Mouse (Mus musculus) adrenal gland, postnatal 4 days (tissue): ENCODE measurements around the gene Abcg5. TPM values are rescaled to one million over a fixed set of nuclear protein-coding genes. Genes with fewer than 3 reads are reported as not detected.

Experiments used
- DNase-seq, 2 experiments: peaks; one replicate each; pipeline ENCODE4 v3.0.0; 2021 to 2022; ENCODE audit warnings: low spot score in 2 of 2, mixed read lengths in 2 of 2
- long read RNA-seq, 2 experiments: library from polyadenylated mRNA; stranded (forward); transcript quantifications; one replicate each; pipeline ENCODE4 v2.0.0; 2021
- total RNA-seq, 2 experiments: library from RNA; stranded (reverse); gene quantifications; 2 replicates each; pipeline ENCODE4 v1.2.3; 2021

Abcg5 gene
- total RNA-seq = 1 to 10 TPM in 1 of 2 experiments, under 1 TPM in 1; 0.64 to 4.5 TPM
- long read RNA-seq, experiment 1, transcript Abcg5-201 (13 exons, 2,351 nt) = major isoform, 5 of 6 reads
- long read RNA-seq, experiment 1, partial matches to known transcripts = 1 of 6 reads
- long read RNA-seq, experiment 1, other reads (novel, unspliced or antisense) = 0 of 6 reads
- long read RNA-seq, experiment 2 = 0 reads

DNA sequence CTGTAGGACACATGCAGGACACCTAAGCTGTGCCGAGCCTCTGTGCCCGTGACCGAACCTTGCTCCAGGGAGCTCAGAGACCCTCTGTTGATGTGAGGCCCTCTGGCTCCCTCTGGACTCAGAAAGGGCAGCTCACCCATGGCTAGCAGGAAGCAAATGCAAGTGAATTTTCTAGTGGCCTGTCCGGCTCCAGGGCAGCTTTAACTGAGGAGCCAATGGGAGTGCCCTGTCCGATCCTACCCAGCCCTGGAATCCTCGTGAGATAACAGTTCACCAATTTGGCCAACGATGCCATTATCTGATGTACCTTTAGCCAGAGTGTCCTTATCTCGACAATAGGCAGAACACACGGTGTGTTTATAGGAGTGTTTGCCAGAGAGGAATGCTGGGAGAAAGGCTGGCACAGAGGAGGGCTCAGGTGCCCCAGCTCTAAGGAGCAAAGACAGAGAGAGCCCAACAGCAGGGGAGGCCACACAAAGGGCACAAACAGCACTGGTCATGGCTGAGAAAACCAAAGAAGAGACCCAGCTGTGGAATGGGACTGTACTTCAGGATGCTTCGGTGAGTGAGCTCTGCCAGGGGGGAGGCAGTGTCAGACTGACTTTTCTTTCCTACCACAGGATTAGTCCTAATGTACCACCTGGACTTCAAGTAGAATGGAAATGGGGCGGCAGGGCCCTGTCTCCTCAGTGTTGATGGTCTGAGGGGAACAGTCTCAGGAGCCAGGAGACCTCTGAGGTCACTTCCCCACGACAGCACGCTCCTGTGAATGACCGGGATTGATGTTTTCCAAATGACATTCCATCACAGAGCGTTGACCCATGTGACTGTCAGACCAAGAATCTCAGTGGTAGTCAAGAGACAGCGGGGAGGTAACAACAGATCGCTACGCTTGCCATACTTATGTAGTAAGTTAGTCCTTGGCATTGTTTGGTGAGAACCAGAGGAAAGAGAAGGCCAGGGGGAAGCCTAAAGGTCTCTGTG, at the start of gene Abcg5:
TSS of gene Abcg5 (minus strand) at position 278 of the 984 bp plus-strand sequence.
- no peak for DNase-seq

DNA sequence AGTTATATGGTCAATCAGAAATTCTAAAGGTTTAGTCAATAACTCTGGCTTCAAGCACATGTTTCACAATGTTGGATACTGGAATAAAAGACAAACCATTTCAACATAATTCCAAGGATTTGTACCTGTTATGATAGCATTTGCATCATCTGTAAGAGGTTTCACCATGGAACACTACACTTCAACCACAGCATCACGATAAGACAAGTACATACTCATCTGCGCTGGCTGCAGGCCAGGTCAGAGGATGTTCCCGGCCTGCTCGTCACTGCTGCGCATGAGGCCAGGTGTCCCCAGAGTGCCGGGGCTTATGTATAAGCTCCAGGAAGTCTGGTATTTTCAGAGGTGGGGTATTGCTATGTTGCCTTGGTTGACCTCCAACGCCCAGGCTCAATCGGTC, 49.8 kb upstream of the Abcg5 start:
- no peak for DNase-seq

DNA sequence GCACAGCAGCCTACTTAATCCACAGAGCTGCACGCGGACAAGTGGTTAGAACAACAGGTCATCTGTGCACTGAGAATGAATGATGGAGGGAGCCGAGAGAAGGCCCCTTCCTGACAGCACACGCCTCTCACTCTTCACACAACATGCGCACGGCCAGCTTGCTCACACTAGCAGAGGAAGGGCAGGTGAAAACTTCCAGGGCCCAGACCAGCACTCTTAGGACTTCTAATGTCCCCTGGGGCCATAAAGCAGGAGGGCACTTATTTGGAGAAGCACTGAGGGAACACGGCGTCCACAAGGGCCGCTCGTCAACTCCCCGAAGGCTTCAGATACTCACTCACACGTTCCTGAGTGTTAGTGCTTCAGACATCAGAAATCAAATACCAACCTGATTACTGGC, 48.5 kb upstream of the Abcg5 start:
- DNase-seq = no peak

DNA sequence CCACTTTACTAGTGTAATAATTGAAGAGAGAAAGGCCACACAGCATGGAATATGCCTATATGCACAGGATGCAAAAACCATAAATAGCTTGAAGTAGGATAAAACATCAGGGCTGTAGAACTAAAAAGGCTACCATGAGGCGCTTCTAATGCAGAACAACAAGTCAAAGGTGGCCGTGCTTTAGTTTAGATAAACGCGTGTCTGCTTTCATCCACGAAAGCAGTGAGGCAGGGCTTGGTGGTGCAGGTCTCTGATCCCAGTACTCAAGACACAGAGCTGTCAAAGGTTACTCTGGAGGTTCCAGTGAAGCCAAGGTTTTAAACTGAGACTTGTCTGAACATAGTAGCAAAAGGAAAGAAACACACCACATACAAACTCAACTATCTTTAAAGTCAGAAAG, 46.3 kb upstream of the Abcg5 start:
- no peak for DNase-seq

DNA sequence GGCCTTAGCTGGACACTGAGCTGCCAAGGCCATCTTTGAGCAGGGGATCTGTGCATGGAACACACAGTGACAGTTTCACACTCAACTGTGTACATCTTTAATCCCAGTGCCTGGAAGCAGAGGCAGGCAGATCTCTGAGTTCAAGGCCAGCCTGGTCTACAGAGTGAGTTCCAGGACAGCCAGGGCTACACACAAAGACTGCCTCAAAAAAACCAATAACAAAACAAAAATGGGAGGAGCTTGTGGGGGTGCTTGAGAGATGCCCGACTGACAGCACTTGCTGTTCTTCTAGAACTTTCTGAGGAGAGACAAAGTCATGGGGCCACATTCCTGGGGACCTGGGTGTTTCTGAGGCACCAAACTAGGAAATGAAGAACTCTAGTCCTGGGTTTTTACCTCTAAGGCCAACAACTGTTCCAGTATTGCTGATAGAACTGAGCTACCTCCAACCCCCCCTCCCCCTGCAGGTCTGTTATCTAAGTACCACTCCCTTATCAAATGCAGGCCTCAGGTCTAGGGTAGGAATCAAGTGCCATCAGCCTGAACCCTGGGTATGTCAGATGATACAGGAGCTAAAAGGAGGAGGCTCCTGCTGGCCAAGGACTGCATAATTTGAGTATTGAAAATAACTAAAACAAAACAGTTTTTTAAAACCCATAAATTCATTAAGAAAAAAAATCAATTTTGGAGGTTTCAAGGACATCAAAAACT, 45.5 kb upstream of the Abcg5 start:
- no peak for DNase-seq

DNA sequence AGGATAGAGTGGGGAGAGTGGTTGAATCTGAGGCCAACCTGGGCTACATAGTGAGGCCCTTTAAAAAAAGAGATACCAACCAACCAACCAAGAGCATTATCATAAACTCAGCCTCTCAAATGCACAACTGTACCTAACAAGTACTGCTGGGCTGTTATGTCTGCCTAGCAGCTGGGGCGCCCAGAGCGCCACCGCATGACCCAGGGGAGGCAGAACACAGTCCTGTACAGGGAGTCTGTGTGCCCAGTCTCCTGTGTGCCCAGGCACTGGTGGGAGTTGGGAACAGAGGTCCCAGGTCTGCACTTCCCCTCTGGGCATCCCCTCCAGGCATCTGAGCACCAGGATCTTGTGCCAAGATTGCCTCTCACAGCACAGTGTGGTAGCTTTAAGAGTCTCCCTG, 42.4 kb upstream of the Abcg5 start:
- no peak for DNase-seq

DNA sequence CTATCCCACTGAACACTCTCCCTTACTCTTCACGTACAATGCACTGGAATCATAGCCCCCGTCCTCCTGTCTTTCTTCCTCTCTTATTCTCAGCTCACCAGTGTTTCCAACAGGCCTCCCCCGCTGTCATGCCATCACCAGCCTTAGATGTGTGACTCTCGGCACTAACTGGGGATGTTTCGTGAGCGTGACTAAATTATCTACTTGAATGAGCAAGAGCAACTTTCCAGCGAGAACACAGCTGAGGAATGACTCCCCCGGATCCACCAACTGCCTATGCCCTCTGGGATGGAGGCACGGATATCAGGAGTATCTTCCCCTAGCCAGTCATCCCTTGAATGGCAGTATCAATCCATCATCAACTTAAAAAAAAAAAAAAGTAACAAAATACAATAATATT, 41.2 kb upstream of the Abcg5 start:
- DNase-seq = no peak

DNA sequence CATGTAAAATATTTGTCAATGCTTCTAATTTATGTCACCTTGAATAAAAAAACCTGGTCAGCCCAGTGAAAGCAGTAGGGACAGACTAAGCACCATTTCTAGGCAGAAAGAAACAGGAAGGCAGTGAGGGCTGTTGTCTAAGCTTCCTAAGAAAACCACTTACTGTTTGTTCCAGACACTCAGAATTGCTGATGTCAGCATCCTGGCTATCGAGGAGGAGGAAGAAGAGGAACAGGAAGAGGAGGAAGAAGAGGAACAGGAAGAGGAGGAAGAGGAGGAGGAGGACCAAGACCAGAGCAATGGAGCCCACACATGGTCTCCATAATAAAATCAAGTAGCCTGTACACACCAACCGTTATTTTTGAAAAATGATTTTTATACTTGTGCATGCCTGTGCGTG, 36.3 kb upstream of the Abcg5 start:
- DNase-seq = no peak

DNA sequence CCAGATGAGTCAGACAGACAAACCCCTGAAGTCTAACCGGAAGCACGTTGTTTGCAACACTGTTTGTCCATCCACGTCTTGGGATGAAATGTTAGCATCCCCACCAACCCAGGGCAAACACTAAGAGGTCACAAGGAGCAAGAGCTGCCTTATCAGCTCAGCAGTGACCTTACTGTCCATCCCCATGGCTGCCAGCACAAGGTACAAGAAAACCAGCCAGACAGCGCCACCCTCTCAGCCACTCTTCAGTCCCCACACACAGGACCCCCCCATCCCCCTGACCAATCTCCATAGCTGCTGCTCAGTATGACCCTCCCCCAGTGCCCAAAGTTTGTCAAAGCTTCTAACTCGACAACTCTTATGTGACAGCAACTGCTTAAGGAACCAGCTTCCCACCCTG, 34.6 kb upstream of the Abcg5 start:
- DNase-seq = no peak

DNA sequence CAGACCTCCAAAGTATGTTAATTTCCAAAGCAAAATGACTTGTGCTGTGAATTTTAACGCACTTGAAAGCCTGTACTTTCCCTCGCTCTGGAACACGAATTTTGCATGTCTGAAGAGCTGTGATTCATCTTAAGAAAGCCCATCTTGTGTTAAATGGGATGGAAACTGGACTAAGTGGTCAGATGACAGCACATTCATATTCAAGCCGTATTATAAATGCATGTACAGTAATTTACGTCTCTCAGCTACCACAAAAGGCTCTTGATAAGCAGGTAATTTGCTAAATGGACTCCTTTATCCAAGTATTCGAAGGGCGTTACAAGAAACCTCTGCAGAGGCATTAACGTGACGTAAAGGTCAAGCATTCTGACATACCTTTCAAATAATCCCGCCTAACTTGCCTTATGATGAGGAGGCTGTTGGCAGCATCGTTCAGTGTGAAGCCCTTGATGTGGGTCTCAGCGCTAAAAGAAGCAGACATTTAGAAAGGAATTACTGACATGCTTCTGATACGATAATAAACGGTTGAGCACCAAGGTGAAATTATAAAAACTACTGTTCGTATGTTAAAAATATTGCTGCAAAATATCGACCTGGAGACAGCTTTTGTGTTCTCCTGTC, 33.6 kb upstream of the Abcg5 start:
- no peak for DNase-seq

DNA sequence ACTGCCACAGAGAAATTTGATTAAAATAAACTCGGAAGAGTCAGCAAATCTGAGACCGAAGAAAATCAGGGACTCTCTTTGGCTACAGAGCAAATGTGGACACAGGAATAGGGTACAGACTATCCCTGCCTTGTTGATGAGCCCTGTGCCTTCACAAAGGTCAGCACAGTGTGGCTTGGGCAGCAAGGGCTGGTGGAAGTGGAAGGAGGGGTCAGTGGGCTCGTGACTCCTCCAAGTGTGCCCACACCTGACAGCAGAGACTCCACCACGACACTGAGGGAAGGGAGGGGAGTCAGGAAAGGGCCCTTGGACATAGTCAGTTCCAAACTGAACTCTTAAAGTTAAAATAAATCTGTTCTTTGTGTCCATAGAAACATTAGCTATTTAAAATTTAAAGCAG, 32.1 kb upstream of the Abcg5 start:
- DNase-seq = no peak

DNA sequence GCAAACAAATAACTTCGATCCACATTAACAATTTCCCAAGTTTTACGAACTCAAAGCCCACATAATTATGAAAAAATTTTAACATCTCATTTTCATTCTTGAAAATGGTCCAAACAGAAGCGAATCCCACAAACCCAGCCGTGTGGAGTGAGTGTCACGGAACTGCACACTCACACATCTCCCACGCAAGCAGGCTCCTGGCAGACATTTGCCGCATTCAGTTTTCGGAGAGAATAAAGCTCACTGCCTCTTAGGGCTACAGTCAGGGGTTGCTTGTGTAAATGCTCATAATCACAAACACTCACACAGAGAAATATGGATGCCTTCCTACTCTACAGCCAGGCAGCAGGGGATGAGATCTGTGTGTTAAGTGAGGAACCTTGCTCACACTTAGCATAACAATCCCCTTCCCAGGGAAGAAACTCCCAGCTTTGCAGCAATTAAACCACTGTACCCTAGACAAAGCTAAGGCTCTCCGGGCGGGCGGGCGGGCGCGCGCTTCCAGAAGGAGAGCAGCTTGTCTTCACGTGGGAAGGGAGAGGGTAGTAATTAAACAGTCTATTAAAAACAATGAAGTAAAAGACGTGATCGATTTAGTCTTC, 30.9 kb upstream of the Abcg5 start:
- no peak for DNase-seq

DNA sequence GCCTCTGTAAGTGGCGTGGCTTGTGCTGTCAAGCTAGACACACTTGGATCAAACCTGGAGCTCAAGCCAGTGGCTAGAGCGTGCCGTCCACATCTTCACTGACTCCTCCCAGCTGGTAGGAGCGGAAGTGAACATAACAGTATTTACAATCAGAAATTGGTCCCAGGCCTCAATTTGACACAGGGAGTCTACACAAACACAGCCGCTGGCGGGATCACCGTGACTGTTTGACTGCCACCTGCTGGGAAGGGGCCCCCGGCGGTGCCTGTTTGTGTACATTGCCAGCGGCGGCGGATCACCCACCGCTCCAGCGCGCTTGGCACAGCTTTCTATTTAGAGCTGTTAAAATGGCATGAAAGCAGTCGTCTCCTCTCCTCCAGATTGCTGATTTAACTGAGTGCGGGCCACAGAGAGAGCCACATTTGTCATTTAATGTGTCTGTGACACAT, 26.6 kb upstream of the Abcg5 start:
- DNase-seq = no peak

DNA sequence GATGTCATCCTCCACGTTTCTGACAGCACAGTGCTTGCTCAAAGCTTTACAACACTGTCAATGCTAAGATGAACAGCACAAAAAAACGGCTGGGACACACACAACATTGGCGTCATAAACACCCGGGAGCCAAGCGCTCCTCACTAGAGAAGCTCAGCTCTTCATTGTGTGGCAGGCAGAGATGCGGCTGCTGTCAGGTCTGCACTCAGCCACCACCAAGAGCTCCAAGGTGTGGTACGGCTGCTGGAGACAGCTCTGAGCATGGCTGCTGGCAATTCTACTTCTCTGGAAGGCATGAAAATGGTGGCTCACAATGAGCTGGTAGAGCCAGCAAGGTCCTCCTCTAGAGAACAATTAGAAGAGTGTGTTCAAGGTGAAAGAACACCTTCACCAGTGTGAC, 26.0 kb upstream of the Abcg5 start:
- no peak for DNase-seq

DNA sequence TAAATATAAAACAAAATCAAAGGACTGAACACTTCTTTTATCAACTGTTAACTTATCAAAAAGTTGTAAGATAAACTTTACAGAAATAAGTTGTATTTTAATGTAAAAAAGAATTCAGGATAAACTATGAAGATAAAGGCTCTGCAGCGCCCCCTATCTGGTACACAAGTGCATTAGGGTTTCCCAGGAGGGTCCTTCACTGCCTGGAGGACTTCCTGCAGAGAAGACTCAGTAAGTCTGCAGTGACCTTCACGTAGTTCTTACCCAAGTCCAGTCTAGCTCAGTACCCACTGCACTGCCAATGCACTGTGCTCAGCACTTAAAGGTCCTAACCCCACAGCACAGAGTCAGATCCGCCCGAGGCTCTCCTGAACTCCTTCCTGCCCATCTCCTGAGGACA, 24.6 kb upstream of the Abcg5 start:
- no peak for DNase-seq

DNA sequence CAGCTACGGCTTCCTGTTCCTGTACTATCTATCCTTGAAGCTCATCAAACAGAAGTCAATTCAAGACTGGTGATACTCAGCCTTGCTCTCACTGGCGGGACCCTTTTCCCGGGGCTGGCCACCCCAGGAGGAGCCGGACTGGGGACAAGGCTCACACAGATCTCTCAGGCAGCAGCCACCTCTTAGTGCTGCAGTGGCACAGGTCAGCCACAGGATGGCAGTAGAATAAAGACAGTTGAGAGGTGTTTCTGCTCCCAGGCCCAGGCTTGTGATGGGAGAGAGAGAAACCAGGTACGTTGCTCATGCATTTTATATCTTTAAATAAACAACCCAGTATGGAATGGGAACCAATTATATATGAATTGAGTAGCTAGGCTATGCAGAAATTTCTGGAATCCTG, 15.9 kb upstream of the Abcg5 start:
- DNase-seq = no peak

DNA sequence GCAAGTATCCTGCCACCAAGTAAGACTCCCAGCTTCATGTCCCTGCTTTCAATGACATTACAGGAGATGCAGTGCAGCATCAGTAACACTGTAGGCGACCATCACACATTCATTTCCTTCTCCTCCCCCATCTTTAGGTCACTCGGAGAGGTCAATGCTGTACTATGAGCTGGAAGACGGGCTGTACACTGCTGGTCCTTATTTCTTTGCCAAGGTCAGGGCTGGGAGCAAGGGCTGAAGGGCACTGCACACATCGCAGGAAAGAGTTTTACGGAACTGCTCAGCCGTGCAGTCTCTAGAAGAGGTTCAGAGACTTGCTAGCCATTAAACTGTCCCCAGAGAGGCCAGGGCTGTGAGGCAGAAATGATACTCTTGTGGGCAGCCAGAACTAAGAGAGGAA, 13.7 kb upstream of the Abcg5 start:
- DNase-seq = no peak

DNA sequence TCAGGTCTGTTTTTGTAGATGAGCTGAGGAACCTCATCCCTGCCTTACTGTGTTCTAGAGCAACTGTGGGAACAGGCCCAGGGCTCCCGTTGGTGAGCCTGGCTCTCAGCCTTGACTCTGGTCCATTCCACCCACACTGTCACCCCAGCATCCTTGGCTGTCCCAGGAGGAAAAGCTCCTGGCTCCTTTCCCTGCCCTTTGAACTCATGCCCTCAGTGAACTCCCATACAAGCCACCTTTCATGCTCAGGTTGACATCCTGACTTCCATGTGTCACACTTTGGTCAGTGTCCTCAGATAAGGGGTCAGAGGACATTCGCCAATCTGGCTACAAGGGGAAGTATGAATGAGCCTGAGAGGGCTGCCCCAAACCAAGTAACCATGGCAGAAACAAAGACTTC, 10.9 kb upstream of the Abcg5 start:
- DNase-seq = no peak

DNA sequence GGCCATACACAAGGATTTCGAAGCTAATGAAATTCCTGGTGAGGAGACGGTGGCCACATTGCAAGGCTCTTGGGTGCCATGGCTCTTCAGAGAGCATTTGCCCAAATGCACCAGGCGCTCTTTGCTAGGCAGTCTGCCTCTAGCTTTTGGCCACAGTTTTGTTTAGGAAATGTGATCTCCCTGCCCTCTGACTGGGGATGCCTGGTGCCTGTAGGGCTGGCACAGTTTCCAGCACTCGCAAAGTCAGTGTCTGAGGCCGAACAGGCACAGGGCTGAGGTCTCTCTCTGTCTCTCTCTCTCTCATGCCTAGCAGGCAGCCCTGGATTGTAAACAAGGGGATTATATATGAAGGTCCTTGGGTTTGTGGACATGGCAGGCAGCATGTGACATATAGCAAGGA, 7.3 kb upstream of the Abcg5 start:
- no peak for DNase-seq

DNA sequence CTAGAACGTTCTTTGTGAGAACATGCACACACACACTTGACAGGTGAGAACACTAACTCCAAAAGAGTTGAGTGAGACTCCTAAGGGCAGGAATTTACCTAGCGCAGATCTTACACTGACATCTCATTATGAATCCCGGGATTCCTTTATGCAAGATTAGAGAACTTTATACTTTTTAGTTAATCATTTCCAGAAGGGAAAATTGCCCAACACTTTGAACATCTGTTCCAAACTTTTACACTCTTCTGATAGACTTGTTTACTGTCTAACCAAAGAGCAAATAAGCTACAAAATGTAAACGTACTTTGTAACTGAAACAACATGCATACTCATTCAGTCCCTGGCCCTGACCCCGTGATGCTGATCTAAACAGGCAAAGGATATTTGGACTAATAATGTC, 6.5 kb upstream of the Abcg5 start:
- no peak for DNase-seq

DNA sequence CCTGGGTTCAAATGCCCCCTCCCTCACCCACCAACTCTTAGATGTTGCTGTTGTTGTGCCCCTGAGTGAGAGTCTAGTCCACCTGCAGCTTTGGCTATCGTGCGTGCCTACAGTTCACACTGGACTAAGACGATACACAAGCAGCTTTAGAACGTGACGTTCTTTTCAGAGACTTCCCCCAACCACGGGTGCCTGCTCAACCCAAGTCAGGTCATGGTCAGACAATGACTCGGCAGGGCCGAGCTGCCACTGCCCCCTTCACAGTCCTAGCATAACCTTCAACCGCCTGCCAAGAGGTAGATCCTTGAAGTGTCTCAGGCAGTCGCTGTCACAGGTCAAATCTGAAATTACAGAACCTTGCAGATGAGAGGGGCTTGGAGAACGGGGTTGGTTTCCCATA, 6.0 kb upstream of the Abcg5 start:
- DNase-seq = no peak
